Comparison of ENCODE assay signal across 8 mouse cellular contexts in the genomic region with DNA sequence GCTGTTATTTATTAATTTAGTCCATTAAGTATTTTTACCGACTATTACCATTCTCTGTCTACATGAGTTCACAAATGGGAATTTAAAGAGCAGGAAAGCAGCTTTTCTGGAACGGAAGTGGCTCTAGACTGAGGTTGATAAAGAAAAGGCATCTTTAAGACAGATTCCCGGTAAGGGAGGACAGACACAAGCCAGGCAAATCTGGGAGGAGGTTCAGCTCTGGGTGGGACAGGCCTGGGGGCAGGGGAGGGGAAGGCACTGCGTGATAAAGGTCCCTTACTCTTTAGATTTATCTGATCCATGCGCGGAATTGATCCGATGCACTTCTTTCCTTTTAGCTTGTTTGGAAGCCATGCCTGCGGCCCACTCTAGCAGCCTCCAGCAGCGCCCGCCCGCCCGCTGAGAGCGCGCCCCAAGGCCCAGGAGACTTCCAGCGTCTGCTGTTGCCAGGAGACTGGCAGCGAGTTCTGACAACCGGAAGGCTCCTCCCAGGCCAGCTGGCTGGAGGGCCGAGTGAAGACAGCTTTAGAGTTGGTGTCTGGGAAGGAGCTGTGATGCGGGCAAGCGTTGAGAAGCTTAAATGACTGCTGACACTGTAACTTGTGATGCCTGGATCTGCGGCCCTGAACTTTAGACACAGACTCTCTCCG. TPM values are rescaled to one million over a fixed set of nuclear protein-coding genes. Genes with fewer than 3 reads are reported as not detected.
DNase-seq lines count a peak whose midpoint lies in the region; ATAC-seq lines count a peak whose summit lies in the region.

A gene (minus strand): TSS at position 366 of the 650 bp plus-strand sequence.

- ATAC-seq in intestine, embryonic 15.5 days, result peak; percentile 89
- ATAC-seq in activated CD4-positive, CD25-positive, alpha-beta regulatory T cell, adult 4 months, result no peak

- H3K9ac ChIP-seq in intestine, embryonic 15.5 days, result peak within 1 kb of the TSS; percentile 30

- H3K4me1 ChIP-seq in intestine, embryonic 15.5 days (replicated peaks), result 0 out of 2 replicates have a peak, but pooled peaks cover 5% of the 10 kb centered on the region

- H3K27ac ChIP-seq in intestine, embryonic 15.5 days, result no peak within 1 kb of the TSS

- DNase-seq in adrenal gland, postnatal 14 days, result peak; percentile 85
- peak; percentile 72 for DNase-seq in embryo, embryonic 9.5 days (ENCODE audit: extremely low spot score)
- peak; percentile 28 to 63 for DNase-seq in gastrocnemius, postnatal 4 days (ENCODE audit: low spot score in 2 of 2)
- peak; percentile 15 to 36 for DNase-seq in left cerebral cortex, adult 8-10 months (ENCODE audit: low spot score in 2 of 2)
- DNase-seq in lung, postnatal 25 days (ENCODE audit: low spot score), result peak; percentile 75
- DNase-seq in retina, postnatal 7 days (ENCODE audit: low read depth, low spot score), result peak; percentile 21

- WGBS in intestine, embryonic 15.5 days, result 7% methylated on average over 22 of the region's 22 CpGs

- peak within 1 kb of the TSS; percentile 17; the same call in 1 of the 2 replicates for H3K4me3 ChIP-seq in intestine, embryonic 15.5 days (replicated peaks)

- H3K27me3 ChIP-seq in intestine, embryonic 15.5 days (replicated peaks), result no peaks in the 10 kb centered on the region

- no peaks in the 10 kb centered on the region for H3K36me3 ChIP-seq in intestine, embryonic 15.5 days

- H3K9me3 ChIP-seq in intestine, embryonic 15.5 days, result no peaks in the 10 kb centered on the region

- H3K4me2 ChIP-seq in intestine, embryonic 15.5 days (replicated peaks), result peak within 1 kb of the TSS; percentile 57

RNA-seq across cellular contexts. Expression of the gene that starts here (rescaled TPM):
- 0.45 and 0.48 TPM in 2 replicates for total RNA-seq in adrenal gland, postnatal 14 days (2021)
- under 1 TPM in 1 of 2 experiments, not detected in 1; 0.23 TPM for total RNA-seq in gastrocnemius, postnatal 4 days (2021)
- polyA plus RNA-seq in intestine, embryonic 15.5 days (2015; fragmentation: Nextera tagmentation; extraction: Ambion mirVana), result 0.13 and 0.31 TPM in 2 replicates
- total RNA-seq in left cerebral cortex, adult 8-10 months (2022), result under 1 TPM; 0.41 to 0.65 (median 0.56) TPM
- under 1 TPM in 1 of 2 experiments, not detected in 1; 0.34 TPM for polyA plus RNA-seq in activated CD4-positive, CD25-positive, alpha-beta regulatory T cell, adult 4 months (2017; shearing (Covaris generic))

Comparison
In these comparisons a context has a peak if more than half of its experiments do, and no peak if none do; other contexts are left out.
1. Peak in DNase-seq in adrenal gland, postnatal 14 days; RNA of the gene not detected or under 1 TPM.
2. Peak in DNase-seq in gastrocnemius, postnatal 4 days; RNA of the gene not detected or under 1 TPM.
3. Peak in ATAC-seq, H3K4me3 ChIP-seq, H3K9ac ChIP-seq and H3K4me2 ChIP-seq in intestine, embryonic 15.5 days; RNA of the gene not detected or under 1 TPM.
4. Peak in DNase-seq in left cerebral cortex, adult 8-10 months; RNA of the gene not detected or under 1 TPM.
5. DNase-seq: peak in every context shown above with its lines; median percentile 85 in adrenal gland, postnatal 14 days; 75 in lung, postnatal 25 days; 72 in embryo, embryonic 9.5 days; 46 in gastrocnemius, postnatal 4 days; 26 in left cerebral cortex, adult 8-10 months; 21 in retina, postnatal 7 days.